Mouse (Mus musculus) adrenal gland, postnatal 4 days (tissue): ENCODE measurements at regions not wholly inside any gene's neighbourhood (a gene's known extent, or its start where the extent isn't known, plus 50 kb on each side); places are given as distances from the start of the nearest gene placed in this dataset.

Experiments used
- DNase-seq, 2 experiments: peaks; one replicate each; pipeline ENCODE4 v3.0.0; 2021 to 2022; ENCODE audit warnings: low spot score in 2 of 2, mixed read lengths in 2 of 2

DNA sequence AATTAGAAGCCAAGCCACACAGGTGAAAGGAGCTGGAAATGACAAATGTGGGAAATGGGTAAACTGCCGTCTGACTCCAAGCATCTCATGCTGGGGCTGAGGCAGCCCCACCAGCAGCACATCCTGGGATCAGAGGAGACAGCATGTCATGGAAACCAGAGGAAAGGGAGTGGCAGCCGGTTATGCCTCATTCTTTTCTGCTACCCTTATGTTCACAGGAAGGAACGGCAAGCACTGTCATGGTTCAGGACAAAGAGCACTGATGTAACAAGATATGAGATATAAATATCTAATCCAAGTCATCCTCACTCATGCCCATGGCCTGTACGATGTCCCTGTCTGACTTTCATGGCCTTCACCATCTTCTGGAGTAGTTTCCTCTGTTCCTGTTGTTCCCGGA lies 125.2 kb upstream of the Tnfaip3 start:
- no peak for DNase-seq

DNA sequence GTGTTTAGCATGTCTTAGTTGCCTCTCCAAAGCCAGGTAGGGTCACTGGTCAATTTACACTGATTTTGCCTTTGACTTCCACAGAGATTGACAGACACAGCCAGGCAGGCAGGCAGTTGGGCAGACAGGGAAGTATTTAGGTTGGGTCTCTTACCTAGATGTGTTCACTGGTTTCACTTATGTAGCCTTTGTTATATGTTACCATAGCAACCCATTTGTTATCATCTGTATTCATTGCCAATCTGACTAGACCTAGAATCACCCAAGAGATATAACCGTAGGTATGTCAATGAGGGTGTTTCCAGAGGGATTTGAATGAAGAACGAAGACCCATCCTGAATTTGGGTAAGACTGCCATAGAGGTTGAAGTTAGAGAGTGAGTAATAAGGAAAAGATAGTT lies 123.8 kb upstream of the Tnfaip3 start:
- no peak for DNase-seq

DNA sequence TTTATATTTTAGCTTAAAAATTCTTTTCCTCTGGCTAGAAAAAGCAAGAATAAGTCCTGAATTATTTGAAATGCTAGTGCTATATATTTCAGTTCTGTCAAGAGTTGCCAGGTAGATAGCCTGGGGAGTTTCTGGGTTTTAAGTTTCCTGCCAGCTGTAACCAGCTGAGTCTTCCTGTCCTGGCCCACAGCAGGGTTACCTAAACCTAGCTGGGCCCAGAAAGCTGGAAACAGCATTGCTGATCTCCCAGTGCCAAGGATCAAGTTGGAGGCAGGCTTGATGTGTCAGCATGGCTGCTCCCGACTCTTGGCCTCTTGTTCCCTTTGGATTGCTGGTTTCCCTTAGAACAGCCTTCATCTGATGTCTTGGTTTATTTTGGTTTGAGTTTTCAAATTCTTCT lies 122.8 kb upstream of the Tnfaip3 start:
- no peak for DNase-seq

DNA sequence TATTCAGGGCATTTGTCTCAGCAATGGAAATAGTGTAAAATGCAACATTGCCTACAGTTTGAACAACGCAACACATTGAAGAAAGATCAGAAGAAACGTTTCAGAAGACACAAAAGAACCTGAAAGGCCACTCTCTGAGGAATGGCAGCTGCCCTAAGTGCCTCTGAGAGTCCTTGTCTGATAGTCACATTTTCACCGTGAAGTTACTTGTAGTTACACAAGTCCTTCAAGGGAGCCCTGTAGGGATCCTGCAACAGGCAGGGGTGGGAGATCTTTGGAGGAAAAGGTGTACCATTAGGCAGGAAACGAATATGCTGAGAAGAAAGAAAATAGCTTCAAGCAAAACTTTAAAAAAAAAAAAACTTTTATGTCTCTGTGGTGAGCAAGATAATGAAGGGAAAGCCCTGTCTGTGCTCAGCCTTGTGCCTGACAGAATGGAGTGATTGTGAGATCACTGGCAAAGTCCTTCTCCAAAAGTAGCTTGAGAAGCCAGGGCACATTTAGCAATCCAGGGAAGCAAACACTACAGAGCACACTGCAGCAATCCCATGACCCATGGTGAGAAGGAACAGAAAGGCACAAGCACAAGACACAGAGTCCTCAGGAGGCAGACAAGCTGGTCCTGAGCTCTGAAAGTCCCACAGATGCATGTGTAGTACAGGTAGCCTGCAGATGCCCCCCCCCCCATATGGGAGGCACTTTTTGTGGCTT lies 112.3 kb upstream of the Tnfaip3 start:
- DNase-seq = no peak

DNA sequence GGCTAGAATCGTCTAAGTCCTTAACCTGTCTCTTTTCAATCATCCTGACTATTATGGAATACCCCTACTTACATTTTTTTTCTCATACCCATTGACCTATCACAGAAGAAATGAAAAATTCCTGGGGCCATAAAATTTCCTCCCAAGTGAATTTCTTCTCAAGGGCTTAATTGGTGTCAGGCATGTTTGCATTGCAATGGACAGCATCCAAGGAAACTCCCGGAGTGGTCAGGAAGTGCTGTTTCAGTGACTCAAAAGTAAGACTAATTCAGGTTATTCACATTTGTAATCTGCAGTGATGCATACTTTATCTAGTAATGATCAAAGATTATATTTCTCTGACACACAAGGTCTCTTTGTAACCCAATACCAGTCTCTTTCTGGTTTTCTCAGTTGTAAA lies 111.5 kb upstream of the Tnfaip3 start:
- DNase-seq = no peak

DNA sequence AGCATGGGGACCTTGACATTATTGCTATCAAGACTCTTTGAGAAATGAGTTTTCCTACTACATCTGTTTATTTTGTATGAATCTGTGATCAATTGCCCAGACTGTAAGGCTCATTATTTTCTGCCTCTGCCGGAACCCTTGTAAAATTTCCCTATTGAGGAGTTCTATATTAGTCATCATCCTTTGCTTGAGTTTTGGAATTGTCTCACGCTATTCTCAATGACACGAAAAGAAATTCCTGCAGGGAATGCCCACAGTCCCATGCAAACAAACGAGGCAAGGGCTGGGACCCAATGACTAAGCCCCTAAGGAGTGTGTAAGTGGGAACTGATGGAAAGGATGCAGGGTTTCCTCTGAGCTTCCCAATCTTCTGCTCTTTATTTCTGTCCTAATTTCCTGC lies 111.0 kb upstream of the Tnfaip3 start:
- no peak for DNase-seq

DNA sequence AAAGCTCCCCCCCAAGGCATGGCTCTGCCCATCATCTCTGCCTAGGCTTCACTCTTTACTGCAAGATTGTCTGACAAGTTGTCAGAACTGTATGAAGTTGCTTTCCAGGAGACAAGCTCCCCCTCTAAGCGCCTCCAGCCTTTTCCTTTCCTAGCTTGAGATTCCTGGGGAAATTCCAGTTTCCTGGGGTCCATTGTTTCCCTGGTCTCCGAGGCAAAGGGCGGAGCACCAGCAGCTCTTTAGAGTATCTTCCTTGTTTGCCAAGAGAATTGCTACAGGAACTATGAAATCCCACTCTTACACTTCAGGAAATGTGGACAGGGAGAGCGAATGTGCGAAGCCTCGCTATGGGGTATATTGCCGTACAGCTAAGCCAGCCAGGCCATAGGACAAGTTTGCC lies 108.2 kb upstream of the Tnfaip3 start:
- no peak for DNase-seq

DNA sequence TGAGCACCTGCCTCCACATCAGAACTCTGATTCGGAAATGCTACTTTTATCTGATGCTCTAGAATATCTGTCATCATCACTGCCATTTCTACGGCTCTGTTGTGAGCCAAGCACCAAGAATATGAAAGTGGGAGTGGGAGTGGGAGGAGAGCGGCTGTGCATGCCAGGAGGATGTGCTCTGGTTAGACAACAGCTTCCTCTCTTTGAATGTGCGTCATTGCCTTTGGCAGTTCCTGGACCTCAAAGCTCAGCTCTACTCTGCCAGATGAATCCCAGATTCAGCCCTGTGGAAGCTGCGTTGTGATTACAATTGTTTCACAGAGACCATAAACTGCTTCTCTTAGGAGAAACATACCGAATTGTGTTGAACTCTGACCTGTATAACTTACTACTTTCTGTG lies 106.8 kb upstream of the Tnfaip3 start:
- no peak for DNase-seq

DNA sequence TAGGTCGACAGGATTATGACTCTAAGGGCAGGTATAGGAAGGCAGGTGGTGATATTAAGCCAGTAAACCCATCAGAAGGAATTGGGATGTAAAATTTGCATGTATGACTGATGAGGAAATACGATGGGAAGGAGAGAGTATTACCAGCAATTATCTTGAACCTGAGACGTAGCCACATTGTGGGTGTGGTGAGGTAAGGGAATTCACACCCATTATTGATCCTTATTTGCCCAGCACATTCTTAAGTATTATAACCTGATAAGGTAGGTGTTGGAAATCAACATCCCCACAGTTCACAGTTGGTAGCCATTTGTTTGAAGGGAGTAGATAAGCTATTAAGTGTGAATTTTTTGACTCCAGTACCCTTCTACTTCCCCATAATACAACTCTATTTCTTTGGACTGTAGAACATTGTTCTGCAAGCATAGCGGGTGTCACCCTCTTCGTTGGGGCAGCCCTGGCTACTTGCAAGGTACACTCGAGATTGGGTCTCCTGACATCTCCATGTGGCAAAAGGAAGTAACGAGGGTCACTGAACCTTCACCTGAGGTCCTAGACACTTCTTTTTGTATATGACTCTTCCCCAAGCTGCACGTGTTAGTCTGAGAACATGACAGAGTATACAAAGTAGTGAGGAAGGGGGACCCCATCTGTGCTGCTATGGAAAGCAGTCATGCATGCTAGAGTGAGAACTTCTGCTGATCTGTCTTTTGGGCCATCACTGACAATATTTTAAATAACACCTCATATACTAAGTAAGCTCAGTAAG lies 104.0 kb upstream of the Tnfaip3 start:
- DNase-seq = no peak

DNA sequence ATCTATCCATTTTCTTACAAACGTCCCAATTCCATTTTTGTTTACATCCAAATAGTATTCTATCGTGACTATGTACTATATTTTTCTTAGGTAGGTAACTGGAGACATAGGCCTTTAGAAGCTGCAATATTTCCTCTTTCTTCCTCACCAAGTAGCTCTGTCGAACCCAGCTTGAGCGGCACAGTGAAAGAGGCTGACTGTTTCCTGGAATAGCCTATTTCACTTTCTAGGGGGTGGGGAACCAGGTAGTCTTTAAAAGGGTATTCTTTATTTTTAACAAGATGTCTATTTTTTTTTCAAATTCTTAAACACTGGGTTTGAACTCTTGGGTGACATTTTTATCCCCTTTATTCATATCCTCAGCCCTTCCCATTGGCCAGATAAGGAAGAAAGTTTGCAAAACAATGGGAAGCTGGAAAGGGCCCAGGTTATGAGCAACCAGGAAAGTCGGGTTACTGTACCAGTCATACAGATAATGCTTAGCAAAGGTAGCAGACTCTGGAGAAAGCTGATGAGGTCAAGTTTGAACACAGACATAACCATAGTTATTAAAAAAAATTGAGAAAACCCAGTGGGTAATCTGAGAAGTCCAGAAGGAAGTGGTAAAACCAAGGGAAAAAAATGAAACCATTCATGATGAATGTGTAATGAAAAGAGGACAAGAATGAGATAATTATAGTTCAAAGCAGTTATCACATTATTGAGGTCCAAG lies 103.3 kb upstream of the Tnfaip3 start:
- no peak for DNase-seq

DNA sequence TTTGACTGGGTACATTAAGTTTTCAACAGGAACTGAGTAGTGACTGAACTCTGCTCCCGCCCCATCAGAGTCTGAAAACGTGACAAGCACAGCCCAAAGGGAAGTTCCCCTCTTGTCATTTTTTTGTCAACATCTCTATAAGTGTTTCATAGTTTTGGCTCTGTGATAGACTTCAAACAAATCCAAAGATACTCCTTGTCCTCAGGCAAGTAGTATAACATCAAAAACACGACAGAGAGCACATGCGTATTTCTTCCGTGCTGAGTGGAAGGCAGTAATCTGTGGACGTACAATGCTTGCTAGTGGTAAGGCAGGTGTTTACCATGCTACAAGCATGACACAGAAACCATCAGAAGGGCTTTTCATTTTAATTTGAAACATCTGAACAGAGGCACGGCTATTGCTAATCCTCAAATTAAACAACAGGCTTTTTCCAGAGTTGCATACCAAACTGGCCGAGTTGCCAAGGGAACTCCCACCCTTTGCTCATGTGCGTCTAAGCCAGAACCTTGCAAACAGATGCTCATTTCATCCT lies 101.7 kb upstream of the Tnfaip3 start:
- DNase-seq = no peak

DNA sequence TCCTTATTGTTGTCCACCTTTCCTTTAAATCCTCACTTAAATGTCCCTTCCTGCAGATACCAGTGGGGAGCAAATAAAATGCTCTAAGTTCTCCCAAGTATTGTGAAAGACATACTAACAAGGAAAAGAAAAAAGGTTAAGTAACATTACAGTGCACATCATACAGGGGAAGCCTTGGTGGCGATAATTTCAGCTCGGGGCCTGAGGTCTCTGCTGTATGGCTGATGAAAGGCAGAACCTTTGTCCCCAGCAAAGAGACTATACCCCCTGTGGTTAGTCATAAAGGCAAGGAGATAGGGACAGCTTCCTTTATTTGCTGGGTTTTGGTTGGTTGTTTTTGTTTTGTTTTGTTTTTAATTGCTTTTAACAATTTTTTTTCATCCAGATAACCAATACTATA lies 97.0 kb upstream of the Tnfaip3 start:
- DNase-seq = no peak

DNA sequence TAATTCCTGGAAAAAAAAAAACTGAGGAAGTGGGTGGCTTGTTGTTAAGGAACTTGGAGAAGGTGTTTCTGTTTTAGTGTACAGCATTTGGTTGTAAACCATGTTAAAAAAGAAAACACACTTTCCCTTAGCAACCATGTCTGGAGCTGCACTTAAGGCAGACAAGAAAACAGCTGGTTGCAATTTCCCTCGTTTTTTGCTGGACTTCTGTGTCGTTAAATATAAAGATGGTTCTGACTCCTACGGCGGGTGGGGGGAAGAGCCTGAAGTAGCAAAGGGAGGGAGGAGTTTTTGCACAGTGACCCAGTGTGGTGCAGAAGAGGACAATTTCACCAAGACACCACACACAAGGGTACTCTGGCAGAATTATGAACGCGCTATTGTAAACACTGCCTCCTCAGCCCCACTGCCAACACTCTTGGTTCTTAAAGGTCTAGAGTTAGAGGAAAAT lies 89.8 kb upstream of the Tnfaip3 start:
- no peak for DNase-seq

DNA sequence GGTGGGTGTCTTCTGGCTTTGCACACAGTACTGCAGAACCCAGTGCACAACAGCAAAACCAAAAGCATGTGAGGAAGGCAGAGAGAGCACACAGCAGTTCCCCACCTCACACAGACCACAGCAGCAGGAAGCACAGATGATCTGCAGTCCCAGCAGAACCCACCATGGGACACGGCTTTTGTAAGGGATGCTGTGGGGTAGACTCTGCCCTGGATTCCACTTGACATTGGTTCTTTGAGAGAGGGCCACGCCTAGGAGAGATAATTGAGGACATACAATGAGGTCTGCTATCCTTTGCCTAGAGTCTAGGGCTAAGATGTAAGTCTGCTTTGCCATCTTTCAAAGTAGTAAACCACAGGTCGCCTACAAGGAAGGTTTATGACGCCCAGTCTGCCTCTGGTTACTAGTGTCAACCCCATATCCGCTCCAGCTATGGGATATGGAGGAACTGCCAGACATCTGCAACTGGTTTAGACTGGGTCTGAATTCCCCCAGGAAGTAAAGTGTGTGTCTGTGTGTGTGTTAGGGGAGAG lies 89.3 kb upstream of the Tnfaip3 start:
- DNase-seq = no peak

DNA sequence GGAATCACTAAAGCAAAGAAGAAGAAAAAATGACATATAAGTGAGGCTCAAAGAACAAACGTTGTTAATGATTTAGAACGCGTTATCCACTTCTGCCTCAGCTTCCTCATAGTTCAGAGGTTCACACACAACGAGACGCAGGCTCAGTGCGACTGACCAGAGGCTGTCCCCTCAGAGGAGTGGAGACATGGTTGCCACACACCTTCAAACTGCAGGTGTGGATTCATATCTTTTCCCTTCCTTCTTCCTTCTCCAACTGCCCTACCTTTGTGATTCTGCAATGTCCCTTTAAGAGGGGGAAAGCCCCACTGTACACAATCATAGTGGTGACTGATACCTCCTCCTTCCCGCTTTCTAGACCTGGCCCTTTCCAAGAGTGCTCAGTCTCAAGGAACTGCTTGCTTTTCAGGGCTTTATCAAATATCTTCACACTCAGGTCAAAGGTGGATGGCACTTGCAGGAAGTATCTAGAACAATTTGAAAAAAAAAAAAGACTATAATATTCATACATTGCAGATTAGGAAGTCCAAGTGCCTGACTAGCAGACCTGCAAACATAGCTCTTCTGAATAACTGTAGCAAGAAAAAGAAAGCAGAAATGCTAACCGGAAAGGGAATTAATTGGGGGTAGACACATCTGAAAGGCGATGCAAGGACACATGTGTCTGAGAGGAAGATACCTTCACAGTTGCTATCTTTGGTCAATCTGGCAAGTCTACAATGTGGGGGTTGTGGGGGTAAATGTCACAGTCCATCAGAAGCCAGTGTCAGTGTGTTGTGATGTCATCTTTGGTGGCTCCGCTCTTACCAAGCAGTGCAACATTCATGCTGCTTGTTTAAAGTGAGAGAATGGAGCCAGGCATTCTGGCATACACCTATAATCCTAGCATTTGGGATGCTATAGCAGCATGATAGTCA lies 84.2 kb upstream of the Tnfaip3 start:
- no peak for DNase-seq

DNA sequence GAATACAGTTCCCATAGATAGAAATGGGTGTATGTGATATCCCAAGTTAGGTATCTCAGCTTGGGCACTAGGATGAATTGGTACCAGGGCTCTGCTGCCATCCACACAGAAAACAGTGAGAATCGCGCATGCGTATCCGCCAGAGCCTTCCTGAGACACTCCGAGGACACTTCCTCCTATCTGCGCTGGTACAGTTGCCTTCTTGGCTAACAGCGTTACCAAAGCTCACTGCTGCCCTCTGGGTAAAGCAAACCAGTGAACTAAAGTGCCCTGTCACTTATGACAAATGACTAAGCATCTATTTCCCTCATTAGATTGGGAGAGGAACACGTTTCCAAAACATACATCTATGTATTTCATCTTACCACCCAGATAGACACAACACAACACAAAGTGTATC lies 78.8 kb upstream of the Tnfaip3 start:
- no peak for DNase-seq

DNA sequence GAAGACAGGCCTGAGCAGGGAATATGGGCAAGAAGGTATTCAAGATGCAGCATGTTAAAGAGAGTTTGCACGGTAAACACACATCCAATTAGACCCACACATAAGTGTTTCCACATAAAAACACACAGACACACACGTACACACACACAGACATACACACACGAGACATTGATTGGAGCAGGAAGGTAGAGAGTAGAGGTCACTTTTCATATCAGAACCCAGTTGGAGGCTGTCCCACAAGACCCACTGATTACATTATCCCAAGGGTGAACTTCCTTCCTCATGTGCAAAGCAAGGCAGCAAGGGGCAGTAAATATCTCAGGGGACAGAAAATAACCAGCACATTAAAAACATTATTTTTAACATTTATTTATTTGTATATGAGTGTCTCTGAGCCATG lies 78.2 kb upstream of the Tnfaip3 start:
- no peak for DNase-seq

DNA sequence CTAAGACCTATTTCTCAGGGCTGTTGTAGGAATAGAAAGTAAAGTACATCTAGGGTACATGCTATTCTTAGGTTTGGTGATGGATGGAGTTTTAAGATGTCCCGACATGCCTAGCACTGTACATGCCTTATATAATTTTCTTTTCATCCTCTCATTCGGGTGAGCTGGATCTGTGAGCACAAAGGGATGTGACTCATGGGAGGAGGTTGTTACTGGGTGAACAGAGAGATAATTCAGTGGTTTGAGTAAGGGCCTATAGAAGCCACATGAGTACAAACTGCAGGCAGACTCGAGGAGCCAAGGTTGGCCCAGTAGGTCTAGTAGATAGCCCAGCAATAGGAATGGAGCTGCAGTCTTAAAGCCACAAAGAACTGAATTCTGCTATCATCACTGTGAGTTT lies 76.5 kb upstream of the Tnfaip3 start:
- no peak for DNase-seq

DNA sequence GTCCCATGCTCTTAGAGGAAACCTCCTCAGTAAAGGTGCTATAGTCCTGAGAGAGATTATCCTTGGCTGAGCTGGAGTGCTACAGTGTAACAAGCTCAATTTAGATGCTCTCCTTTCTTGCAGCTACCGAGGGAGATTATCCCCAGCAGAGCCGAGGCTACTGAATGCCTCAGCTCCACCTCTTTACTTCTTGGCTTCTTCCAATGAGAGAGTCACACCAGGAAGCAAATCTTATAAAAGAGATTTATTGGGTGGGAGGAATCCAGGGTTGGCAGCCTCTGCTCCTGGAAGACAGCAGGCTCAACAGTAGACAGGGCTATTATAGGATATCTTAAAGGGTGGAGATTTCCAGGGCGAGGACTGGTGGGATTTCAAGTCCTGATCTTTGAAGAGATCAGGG lies 75.7 kb upstream of the Tnfaip3 start:
- DNase-seq = no peak

DNA sequence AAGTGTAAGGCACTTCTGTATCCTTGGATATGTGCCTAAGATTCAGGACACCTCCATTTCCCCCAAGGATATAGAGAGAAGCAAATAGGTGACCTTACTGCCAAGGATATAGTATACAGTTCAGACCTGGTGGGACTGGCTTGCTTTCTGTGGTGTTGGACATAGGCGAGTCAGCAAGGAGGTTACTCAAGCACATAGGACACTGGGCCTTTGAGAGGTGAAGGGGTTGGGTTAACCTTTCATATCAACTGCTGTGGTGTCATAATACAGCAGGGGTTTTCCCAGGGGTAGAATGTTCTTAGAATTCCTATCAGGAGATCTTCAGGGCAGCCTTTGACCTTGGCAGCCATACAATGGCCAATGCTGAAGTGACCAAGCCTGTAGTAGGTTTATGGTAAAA lies 71.5 kb upstream of the Tnfaip3 start:
- DNase-seq = no peak

DNA sequence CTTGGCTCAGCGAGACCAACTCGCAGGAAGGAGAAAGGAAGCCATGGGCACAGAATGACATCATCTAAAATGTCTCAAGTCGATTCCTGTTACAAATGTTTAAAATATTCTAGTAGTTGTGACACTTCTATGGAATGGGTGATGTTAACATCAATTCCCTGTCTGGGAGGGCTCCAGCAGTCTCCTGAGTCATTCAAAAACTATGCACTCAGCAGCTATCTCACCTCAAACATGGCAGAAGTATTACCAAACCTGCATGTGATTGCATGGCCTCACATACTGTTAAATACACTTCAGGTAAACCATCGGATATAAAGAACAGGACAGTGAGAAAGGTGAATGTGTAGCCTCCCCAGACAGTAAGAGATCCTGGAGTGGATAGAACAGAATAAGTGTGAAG lies 66.7 kb upstream of the Tnfaip3 start:
- DNase-seq = no peak
